Mouse (Mus musculus): Measurements from ENCODE around the gene Col24a1. TPM values are rescaled to one million over a fixed set of nuclear protein-coding genes. Genes with fewer than 3 reads are reported as not detected.
"Not testable (repeated sequence)": the region's sequence is repeated elsewhere in the genome, so short reads cannot be mapped to it uniquely, and the experiment has no call there.

The Col24a1 gene
- total RNA-seq, 2 experiments from 2014 or later = 0.69 to 1.6 TPM

GRCm38 (mm10) chr3:145353951-145354350, 61.7 kb downstream of the Col24a1 start:
- no peak for DNase-seq (ENCODE audit: low spot score in 2 of 2)

- no peak for DNase-seq (ENCODE audit: low spot score in 2 of 2)
These were observed 64.7 kb downstream of the Col24a1 start for GRCm38 (mm10) chr3:145356865-145357487.

- DNase-seq (ENCODE audit: low spot score in 2 of 2) = no peak
These were observed 73.0 kb downstream of the Col24a1 start for GRCm38 (mm10) chr3:145365227-145365626.

- no peak for DNase-seq (ENCODE audit: low spot score in 2 of 2)
These were observed 75.0 kb downstream of the Col24a1 start for GRCm38 (mm10) chr3:145367176-145367717.

- DNase-seq (ENCODE audit: low spot score in 2 of 2) = no peak
These were observed 84.0 kb downstream of the Col24a1 start for GRCm38 (mm10) chr3:145376298-145376697.

GRCm38 (mm10) chr3:145383095-145383494, 90.8 kb downstream of the Col24a1 start:
- no peak for DNase-seq (ENCODE audit: low spot score in 2 of 2)

- no peak for DNase-seq (ENCODE audit: low spot score in 2 of 2)
These were observed 94.2 kb downstream of the Col24a1 start for GRCm38 (mm10) chr3:145386434-145386833.

- DNase-seq (ENCODE audit: low spot score in 2 of 2) = no peak
These were observed 98.4 kb downstream of the Col24a1 start for GRCm38 (mm10) chr3:145390681-145391080.

GRCm38 (mm10) chr3:145391986-145392659, 99.9 kb downstream of the Col24a1 start:
- DNase-seq (ENCODE audit: low spot score in 2 of 2) = no peak

GRCm38 (mm10) chr3:145399173-145399572, 106.9 kb downstream of the Col24a1 start:
- no peak for DNase-seq (ENCODE audit: low spot score in 2 of 2)

GRCm38 (mm10) chr3:145402257-145402656, 110.0 kb downstream of the Col24a1 start:
- DNase-seq (ENCODE audit: low spot score in 2 of 2) = no peak

- DNase-seq (ENCODE audit: low spot score in 2 of 2) = no peak
These were observed 110.7 kb downstream of the Col24a1 start for GRCm38 (mm10) chr3:145402994-145403393.

GRCm38 (mm10) chr3:145408045-145408444, 115.8 kb downstream of the Col24a1 start:
- peak in 1 of 2 experiments; percentile 8 for DNase-seq (ENCODE audit: low spot score in 2 of 2)

GRCm38 (mm10) chr3:145412137-145412536, 119.9 kb downstream of the Col24a1 start:
- DNase-seq (ENCODE audit: low spot score in 2 of 2) = no peak

GRCm38 (mm10) chr3:145414362-145414761, 122.1 kb downstream of the Col24a1 start:
- DNase-seq (ENCODE audit: low spot score in 2 of 2) = no peak

- no peak for DNase-seq (ENCODE audit: low spot score in 2 of 2)
These were observed 125.5 kb downstream of the Col24a1 start for GRCm38 (mm10) chr3:145417809-145418208.

GRCm38 (mm10) chr3:145420421-145420820, 128.1 kb downstream of the Col24a1 start:
- no peak for DNase-seq (ENCODE audit: low spot score in 2 of 2)

GRCm38 (mm10) chr3:145422044-145422443, 129.8 kb downstream of the Col24a1 start:
- no peak for DNase-seq (ENCODE audit: low spot score in 2 of 2)

- no peak for DNase-seq (ENCODE audit: low spot score in 2 of 2)
These were observed 146.1 kb downstream of the Col24a1 start for GRCm38 (mm10) chr3:145438352-145438751.

- DNase-seq (ENCODE audit: low spot score in 2 of 2) = no peak
These were observed 146.8 kb downstream of the Col24a1 start for GRCm38 (mm10) chr3:145439086-145439485.

- DNase-seq (ENCODE audit: low spot score in 2 of 2) = no peak
These were observed 148.7 kb downstream of the Col24a1 start for GRCm38 (mm10) chr3:145440993-145441392.

GRCm38 (mm10) chr3:145442268-145442667, 150.0 kb downstream of the Col24a1 start:
- DNase-seq (ENCODE audit: low spot score in 2 of 2) = peak; percentile 27 to 43

- DNase-seq (ENCODE audit: low spot score in 2 of 2) = not testable (repeated sequence)
These were observed 150.9 kb downstream of the Col24a1 start for GRCm38 (mm10) chr3:145443167-145443566.

All from layer of hippocampus, postnatal 10 days (tissue).